Mouse (Mus musculus) myocyte (in vitro differentiated cells): ENCODE measurements around the gene Adarb2.

ENCODE experiments used
- CEBPB ChIP-seq: IDR thresholded peaks from 2 replicates; pipeline ENCODE4 v1.6.1; 2011; ENCODE audit warnings: mild to moderate bottlenecking, moderate library complexity; ENCODE audit not compliant: poor library complexity, insufficient read depth, severe bottlenecking
- E2F4 ChIP-seq: IDR thresholded peaks from one replicate; pipeline ENCODE4 v1.6.1; 2011; ENCODE audit warnings: mild to moderate bottlenecking, control low read depth, moderate library complexity; ENCODE audit not compliant: insufficient read depth
- MAX ChIP-seq: IDR thresholded peaks from one replicate; pipeline ENCODE4 v1.6.1; 2011; ENCODE audit warnings: low read depth, mild to moderate bottlenecking, control low read depth
- MYOG ChIP-seq, 3 experiments: IDR thresholded peaks; one replicate each; pipeline ENCODE4 v1.6.1; 2011; ENCODE audit warnings: control low read depth in 2 of 3, low read depth in 2 of 3, mild to moderate bottlenecking in 2 of 3; ENCODE audit not compliant: insufficient read length in 2 of 3, control insufficient read depth in 1 of 3, insufficient read depth in 1 of 3
- POLR2A ChIP-seq: IDR thresholded peaks from one replicate; pipeline ENCODE4 v1.6.1; 2011; ENCODE audit warnings: low read depth, mild to moderate bottlenecking, control low read depth, moderate library complexity; ENCODE audit not compliant: insufficient read length
- POLR2AphosphoS2 ChIP-seq: IDR thresholded peaks from one replicate; pipeline ENCODE4 v1.6.1; 2011; ENCODE audit warnings: low read depth, control low read depth; ENCODE audit not compliant: insufficient read length
- TCF12 ChIP-seq: IDR thresholded peaks from one replicate; pipeline ENCODE4 v1.6.1; 2011; ENCODE audit warnings: mild to moderate bottlenecking, control low read depth; ENCODE audit not compliant: poor library complexity, insufficient read depth, severe bottlenecking
- TCF3 ChIP-seq: IDR thresholded peaks from one replicate; pipeline ENCODE4 v1.6.1; 2011; ENCODE audit warnings: low read depth, control low read depth; ENCODE audit not compliant: insufficient read length
- USF1 ChIP-seq: IDR thresholded peaks from one replicate; pipeline ENCODE4 v1.6.1; 2011; ENCODE audit warnings: low read depth, mild to moderate bottlenecking, control low read depth, moderate library complexity

- TF ChIP-seq POLR2AphosphoS2 = no peak
- TF ChIP-seq POLR2A = no peak
- TF ChIP-seq USF1 = no peak
- no peak for TF ChIP-seq MAX
- TF ChIP-seq E2F4 = no peak
- no peak for TF ChIP-seq TCF3
- TF ChIP-seq TCF12 = no peak
- TF ChIP-seq MYOG (IDR thresholded peaks at IDR 0.05; ENCODE audit: control insufficient read depth in 1 of 3, insufficient read depth in 1 of 3, insufficient read length in 2 of 3, low read depth in 2 of 3) = no peak
- TF ChIP-seq CEBPB = no peak
These were observed 405.4 kb downstream of the Adarb2 start for GRCm38 (mm10) chr13:8608040-8608439.
